In genomic region chr14:21439785-21440184, GRCm38 (mm10) we compare ENCODE assay signal across 8 mouse cellular contexts. TPM values are rescaled to one million over a fixed set of nuclear protein-coding genes. Genes with fewer than 3 reads are reported as not detected.
A peak's percentile ranks its signal among the peaks of the same experiment; 100 is the strongest.
DNase-seq lines count a peak whose midpoint lies in the region.

No protein-coding gene starts in this region.

- peak; percentile 42 for DNase-seq in embryo, embryonic 10 days (ENCODE audit: low spot score)
- DNase-seq in embryo, embryonic 9.5 days (ENCODE audit: extremely low spot score), result no peak
- DNase-seq in thymus, postnatal 25 days, result peak; percentile 8
- no peak for DNase-seq in thymus, postnatal 10 days (ENCODE audit: low spot score in 2 of 2)
- DNase-seq in gastrocnemius, postnatal 10 days, result peak; percentile 23
- peak; percentile 23 for DNase-seq in thymus, postnatal 4 days
- no peak for DNase-seq in right cerebral cortex, postnatal 25 days
- no peak for DNase-seq in testis, postnatal 10 days (ENCODE audit: low spot score)

RNA-seq across cellular contexts. Expression of gene Kat6b, which starts 41.4 kb away (rescaled TPM):
- total RNA-seq in gastrocnemius, postnatal 10 days (2021), result 10 to 100 TPM; 24.1 to 31.6 TPM

Comparison
In these comparisons a context has a peak if more than half of its experiments do, and no peak if none do; other contexts are left out.
1. DNase-seq: peak in embryo, embryonic 10 days (single experiment), thymus, postnatal 25 days (single experiment), gastrocnemius, postnatal 10 days (single experiment) and thymus, postnatal 4 days (single experiment); none in embryo, embryonic 9.5 days (single experiment), thymus, postnatal 10 days (0 of 2), right cerebral cortex, postnatal 25 days (single experiment) and testis, postnatal 10 days (single experiment).